In genomic region chr4:83343895-83344294, GRCm38 (mm10) we compare ENCODE assay signal across 10 mouse cellular contexts. TPM values are rescaled to one million over a fixed set of nuclear protein-coding genes. Genes with fewer than 3 reads are reported as not detected.
DNase-seq lines count a peak whose midpoint lies in the region; ATAC-seq and TF ChIP-seq lines count a peak whose summit lies in the region.
"Had no signal": no experiment of that assay in that cellular context is flagged by ENCODE, and none has a peak within 500 bp of the region (broad histone marks: within the 10 kb centered on the region; RNA-seq: fewer than 3 reads in every experiment).

No protein-coding gene starts in this region.

- 79% methylated on average over 2 of the region's 2 CpGs for WGBS in heart, adult 2 months
- WGBS in hindbrain, embryonic 11.5 days, result 80% methylated on average over 2 of the region's 2 CpGs
- WGBS in thymus, adult 2 months, result 89% methylated on average over 2 of the region's 2 CpGs

- peaks cover 3% of the 10 kb centered on the region; the same call in 1 of the 2 replicates for H3K4me1 ChIP-seq in heart, adult 2 months (ENCODE audit: control insufficient read depth, insufficient read depth, low read length)
- H3K4me1 ChIP-seq in hindbrain, embryonic 11.5 days (replicated peaks; ENCODE audit: control insufficient read depth, insufficient read depth, low read length), result no peaks in the 10 kb centered on the region
- no peaks in the 10 kb centered on the region for H3K4me1 ChIP-seq in thymus, adult 2 months (replicated peaks; ENCODE audit: control insufficient read depth, insufficient read depth, low read length)

- intact Hi-C loops in heart, adult 2 months (cut with DNase I), result no loop called here

- no peaks in the 10 kb centered on the region for H3K79me2 ChIP-seq in heart, adult 2 months (replicated peaks; ENCODE audit: control insufficient read depth, insufficient read depth, low read length)

- no peak for TF ChIP-seq EP300 in heart, adult 2 months (IDR thresholded peaks at IDR 0.05; ENCODE audit: insufficient read depth, low read depth, low read length)

- H3K4me2 ChIP-seq in hindbrain, embryonic 11.5 days (replicated peaks; ENCODE audit: low read depth, low read length), result no peak overlapping the region
- H3K4me2 ChIP-seq: midbrain, embryonic 11.5 days had no signal

- TF ChIP-seq CTCF in heart, adult 2 months (IDR thresholded peaks at IDR 0.05), result peak; percentile 56
- TF ChIP-seq CTCF in thymus, adult 2 months (IDR thresholded peaks at IDR 0.05; ENCODE audit: borderline replicate concordance, control insufficient read depth, extremely low read depth, insufficient read depth, low read length, poor library complexity), result no peak

- no peaks in the 10 kb centered on the region for H3K9me3 ChIP-seq in hindbrain, embryonic 11.5 days (ENCODE audit: control insufficient read depth, low read length)

- no peaks in the 10 kb centered on the region for H3K36me3 ChIP-seq in heart, adult 2 months (ENCODE audit: control insufficient read depth, insufficient read depth, low read length)
- no peaks in the 10 kb centered on the region for H3K36me3 ChIP-seq in hindbrain, embryonic 11.5 days (ENCODE audit: control insufficient read depth, insufficient read depth, low read length)
- H3K36me3 ChIP-seq in thymus, adult 2 months (ENCODE audit: control insufficient read depth, insufficient read depth, low read length), result no peaks in the 10 kb centered on the region

- no peak for DNase-seq in heart, adult 2 months
- DNase-seq in heart, adult 18-20 months, result no peak
- DNase-seq in right cerebral cortex, postnatal 10 days (ENCODE audit: low spot score in 2 of 2), result peak; percentile 32 to 35
- DNase-seq in right cerebral cortex, postnatal 36 days (ENCODE audit: low spot score in 2 of 2), result no peak
- DNase-seq in adipocyte (ENCODE audit: low spot score), result peak; percentile 26
- no peak for DNase-seq in hindbrain, embryonic 11.5 days (ENCODE audit: low spot score)
- no peak for DNase-seq in thymus, adult 2 months
- DNase-seq: gastrocnemius, postnatal 36 days had no signal

- peak; percentile 70; the same call in 1 of the 2 replicates for ATAC-seq in megakaryocyte-erythroid progenitor cell, adult 5-6 weeks (replicated peaks; ENCODE audit: low FRiP score, low TSS enrichment, poor library complexity, severe bottlenecking)
- no peak for ATAC-seq in hindbrain, embryonic 11.5 days (ENCODE audit: low FRiP score)

- H3K27ac ChIP-seq in heart, adult 2 months, result no peak overlapping the region
- H3K27ac ChIP-seq in hindbrain, embryonic 11.5 days (ENCODE audit: low read depth, low read length), result no peak overlapping the region
- no peak overlapping the region for H3K27ac ChIP-seq in thymus, adult 2 months (ENCODE audit: control insufficient read depth, insufficient read depth, low read length)

- no peak for TF ChIP-seq POLR2A in heart, adult 2 months (IDR thresholded peaks at IDR 0.05; ENCODE audit: insufficient read depth, low read depth, low read length)
- no peak for TF ChIP-seq POLR2A in thymus, adult 2 months (IDR thresholded peaks at IDR 0.05; ENCODE audit: control insufficient read depth, extremely low read depth, insufficient read depth, low read length, poor library complexity)

- H3K27me3 ChIP-seq in heart, adult 2 months (ENCODE audit: control insufficient read depth, insufficient read depth, low read length), result no peaks in the 10 kb centered on the region
- no peaks in the 10 kb centered on the region for H3K27me3 ChIP-seq in hindbrain, embryonic 11.5 days (ENCODE audit: control insufficient read depth, insufficient read depth, low read length)
- H3K27me3 ChIP-seq in thymus, adult 2 months (ENCODE audit: control insufficient read depth, insufficient read depth, low read length), result no peaks in the 10 kb centered on the region

- no peak overlapping the region for H3K9ac ChIP-seq in heart, adult 2 months (ENCODE audit: low read depth, low read length)
- no peak overlapping the region for H3K9ac ChIP-seq in hindbrain, embryonic 11.5 days (ENCODE audit: low read depth, low read length)

- H3K4me3 ChIP-seq in heart, adult 2 months, result no peak overlapping the region
- H3K4me3 ChIP-seq in hindbrain, embryonic 11.5 days (ENCODE audit: low read depth, low read length), result no peak overlapping the region
- no peak overlapping the region for H3K4me3 ChIP-seq in thymus, adult 2 months (ENCODE audit: control insufficient read depth, insufficient read depth, low read length)

RNA-seq across cellular contexts. Expression of gene Ttc39b, which starts 19.8 kb away (rescaled TPM):
- total RNA-seq in heart, adult 2 months (2021), result 10 to 100 TPM; 16.2 to 21.9 TPM
- 3.8 and 7.4 TPM in 2 replicates for polyA plus RNA-seq in heart, adult 2 months (2012; rRNA removed)
- total RNA-seq in heart, adult 18-20 months (2021), result 10 to 100 TPM; 14.8 to 20.9 TPM
- total RNA-seq in megakaryocyte-erythroid progenitor cell, adult 5-6 weeks (2014; fragmentation: Nextera tagmentation), result 7.9 and 11.5 TPM in 2 replicates
- total RNA-seq in megakaryocyte-erythroid progenitor cell, adult 5-6 weeks (2017), result 8.5 and 20.1 TPM in 2 replicates
- polyA plus RNA-seq in hindbrain, embryonic 11.5 days (2014; fragmentation: Nextera tagmentation; extraction: Ambion mirVana), result 1.8 and 2.9 TPM in 2 replicates
- polyA plus RNA-seq in thymus, adult 2 months (2012; rRNA removed), result 1.7 and 2.5 TPM in 2 replicates

Comparison
In these comparisons a context has a peak if more than half of its experiments do, and no peak if none do; other contexts are left out.
1. DNase-seq: peak in right cerebral cortex, postnatal 10 days (2 of 2) and adipocyte (single experiment); none in heart, adult 2 months (0 of 2), heart, adult 18-20 months (0 of 2), right cerebral cortex, postnatal 36 days (0 of 2), hindbrain, embryonic 11.5 days (single experiment) and thymus, adult 2 months (single experiment).